Mouse (Mus musculus): ENCODE data around the gene Setd5. TPM values are rescaled to one million over a fixed set of nuclear protein-coding genes. Genes with fewer than 3 reads are reported as not detected.

The Setd5 gene
- total RNA-seq, 2 experiments from 2014 or later = 22.0 to 23.4 TPM

GRCm38 (mm10) chr6:113120806-113121205 is 43.6 kb downstream of the Setd5 start:
- DNase-seq (ENCODE audit: low spot score) = no peak

DNA sequence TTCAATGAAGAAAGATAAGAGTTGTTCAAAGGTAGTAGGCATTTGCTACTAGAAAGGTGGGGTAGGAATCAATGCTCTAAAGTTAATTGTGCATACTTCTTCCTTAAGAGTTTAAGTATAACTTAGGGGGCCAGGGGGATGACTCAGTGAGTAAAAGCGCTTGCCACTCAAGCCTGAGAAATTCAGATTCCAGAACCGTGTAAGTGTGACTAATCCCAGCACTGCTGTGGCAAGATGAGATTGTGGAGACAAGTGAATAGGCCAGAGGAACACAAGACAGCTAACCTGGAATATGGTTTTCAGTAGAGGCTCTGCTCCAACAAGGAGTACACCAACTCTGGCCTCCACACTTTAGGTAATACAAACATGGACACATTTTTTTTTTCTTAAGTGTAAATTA is 56.2 kb downstream of the Setd5 start:
- no peak for DNase-seq (ENCODE audit: low spot score)

DNA sequence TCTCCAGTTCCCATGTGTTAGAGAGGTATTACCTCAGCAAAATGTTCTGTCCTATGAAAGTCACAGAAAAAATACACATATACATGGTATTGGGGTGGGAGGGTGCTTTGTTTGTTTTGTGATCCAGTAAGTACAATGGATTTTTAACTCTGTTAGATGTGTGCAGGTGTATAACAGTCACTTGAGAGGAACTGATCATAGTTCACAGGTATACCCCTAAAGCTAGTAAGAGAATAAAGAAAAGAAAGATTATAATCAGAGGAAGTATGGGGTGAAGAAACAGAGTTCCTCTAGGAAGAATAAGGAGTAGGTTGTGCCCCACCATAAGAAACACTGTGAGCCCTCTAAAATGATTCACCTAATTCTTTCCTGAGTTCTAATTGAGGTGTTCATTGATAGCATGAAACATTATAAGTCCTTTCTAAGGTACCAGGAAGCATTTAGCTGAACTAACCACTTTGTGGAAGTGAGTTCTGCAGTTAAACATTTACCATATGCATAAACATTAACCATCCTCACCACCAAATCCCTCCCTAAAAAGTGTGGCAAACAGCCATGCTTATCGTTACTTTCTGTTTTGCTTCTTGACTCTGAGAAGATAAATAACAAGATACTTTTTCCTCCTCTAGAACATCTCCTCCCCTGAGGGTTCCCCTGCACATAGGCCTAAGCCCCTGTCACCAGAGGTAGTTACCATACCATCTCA is 64.4 kb downstream of the Setd5 start:
- DNase-seq (ENCODE audit: low spot score) = no peak

- no peak for DNase-seq (ENCODE audit: low spot score)
Observed at GRCm38 (mm10) chr6:113144764-113145163, 67.6 kb downstream of the Setd5 start.

DNA sequence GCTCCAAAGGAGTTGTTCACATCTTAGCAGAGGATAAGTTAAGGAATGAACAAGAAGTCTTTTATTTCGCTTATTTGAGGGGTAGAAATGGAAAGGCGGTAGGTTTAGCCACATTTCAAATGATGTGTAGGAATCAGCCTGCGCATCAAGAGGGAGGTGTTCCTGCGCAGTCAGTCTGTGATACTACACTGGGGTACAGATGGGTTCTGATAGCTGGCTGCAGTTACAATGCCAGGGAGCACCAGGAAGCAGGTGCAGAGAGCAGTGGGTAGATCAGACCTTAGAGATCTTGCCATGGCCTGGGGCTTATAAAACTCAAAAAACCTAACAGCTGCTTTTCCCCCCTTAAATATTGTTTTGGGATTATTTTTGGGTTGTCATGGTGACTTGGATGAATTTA is 68.1 kb downstream of the Setd5 start:
- DNase-seq (ENCODE audit: low spot score) = no peak

DNA sequence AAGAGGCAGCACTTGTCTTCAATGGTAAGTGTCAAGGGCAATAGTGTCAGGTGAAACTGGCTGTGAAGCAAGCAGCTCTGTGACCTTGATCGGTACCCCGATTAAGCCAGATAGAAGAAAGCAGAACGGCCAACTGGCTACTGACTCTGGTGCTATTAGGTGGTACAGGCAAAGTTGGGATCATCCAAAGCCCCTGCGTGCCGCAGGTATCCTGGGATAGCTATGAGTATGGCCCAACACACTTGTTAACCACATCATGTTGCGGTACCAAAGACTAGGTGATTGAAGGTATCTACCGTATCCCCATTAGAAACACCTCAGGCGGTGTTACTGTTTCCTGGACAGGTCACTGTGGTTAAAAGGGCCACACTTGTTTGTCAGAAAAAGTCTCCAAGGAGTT is 76.9 kb downstream of the Setd5 start:
- DNase-seq (ENCODE audit: low spot score) = no peak

DNA sequence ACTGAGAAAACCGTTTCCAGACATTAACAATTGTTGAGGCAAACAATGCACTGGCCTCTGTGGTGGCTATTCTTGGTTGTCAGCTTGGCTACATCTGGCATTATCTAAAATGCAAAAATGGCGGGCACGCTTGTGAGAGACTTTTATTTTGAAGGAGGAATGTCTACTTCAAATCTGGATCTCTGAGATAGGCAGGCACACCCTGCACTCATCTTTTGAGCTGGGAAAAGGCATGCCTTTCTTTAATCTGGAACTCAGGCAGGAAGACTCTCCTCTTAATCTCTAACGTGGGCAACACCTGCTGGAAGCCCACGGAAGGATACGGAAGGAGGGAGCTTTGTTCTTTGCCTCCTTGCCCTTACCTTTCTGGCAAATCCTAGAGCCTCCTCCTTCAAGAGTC is 77.7 kb downstream of the Setd5 start:
- DNase-seq (ENCODE audit: low spot score) = no peak

- no peak for DNase-seq (ENCODE audit: low spot score)
Observed at GRCm38 (mm10) chr6:113156064-113156463, 78.9 kb downstream of the Setd5 start.

DNA sequence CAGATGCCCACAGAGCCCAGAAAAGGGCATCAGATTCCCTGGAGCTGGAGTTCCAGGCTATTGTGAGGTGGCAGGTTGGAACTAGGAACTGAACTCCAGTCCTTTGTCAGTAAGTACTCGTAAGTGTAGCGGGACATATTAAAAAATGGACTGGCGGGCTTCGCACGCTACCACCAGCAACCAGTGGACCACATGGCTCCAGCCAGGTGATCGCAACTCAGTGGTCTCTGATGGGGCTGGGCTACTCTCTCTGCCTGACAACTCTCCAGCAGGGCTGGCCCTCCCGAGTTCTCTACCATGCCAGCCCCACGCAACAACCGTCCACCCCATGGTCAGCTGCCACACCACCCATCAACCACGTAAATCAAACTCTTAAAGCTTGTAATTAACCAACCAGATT is 82.9 kb downstream of the Setd5 start:
- DNase-seq (ENCODE audit: low spot score) = no peak

GRCm38 (mm10) chr6:113161982-113162381 is 84.8 kb downstream of the Setd5 start:
- no peak for DNase-seq (ENCODE audit: low spot score)

GRCm38 (mm10) chr6:113163513-113163912 is 86.3 kb downstream of the Setd5 start:
- DNase-seq (ENCODE audit: low spot score) = no peak

- DNase-seq (ENCODE audit: low spot score) = peak; percentile 67
Observed at GRCm38 (mm10) chr6:113166661-113167251, 89.6 kb downstream of the Setd5 start.

- DNase-seq (ENCODE audit: low spot score) = no peak
Observed at GRCm38 (mm10) chr6:113168316-113168975, 91.3 kb downstream of the Setd5 start.

DNA sequence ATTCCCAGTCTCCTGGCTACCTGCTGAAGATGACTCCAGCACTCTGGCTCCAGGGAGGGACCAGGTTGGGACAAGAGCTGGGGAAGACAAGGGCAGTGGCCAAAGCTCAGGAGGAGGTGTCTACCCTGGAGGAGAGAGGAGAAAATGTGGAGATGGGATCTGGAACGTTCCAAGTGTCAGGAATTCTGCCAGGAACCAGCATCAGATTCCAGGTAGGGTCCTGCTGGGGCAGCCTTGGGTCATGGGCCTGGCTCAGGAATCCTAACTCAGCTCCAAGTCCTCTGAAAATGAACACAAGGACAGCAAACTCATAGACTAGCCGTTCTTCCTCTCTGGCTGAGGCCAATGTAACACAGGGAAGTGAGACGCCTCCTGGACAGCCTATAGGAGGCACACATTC is 92.7 kb downstream of the Setd5 start:
- no peak for DNase-seq (ENCODE audit: low spot score)

DNA sequence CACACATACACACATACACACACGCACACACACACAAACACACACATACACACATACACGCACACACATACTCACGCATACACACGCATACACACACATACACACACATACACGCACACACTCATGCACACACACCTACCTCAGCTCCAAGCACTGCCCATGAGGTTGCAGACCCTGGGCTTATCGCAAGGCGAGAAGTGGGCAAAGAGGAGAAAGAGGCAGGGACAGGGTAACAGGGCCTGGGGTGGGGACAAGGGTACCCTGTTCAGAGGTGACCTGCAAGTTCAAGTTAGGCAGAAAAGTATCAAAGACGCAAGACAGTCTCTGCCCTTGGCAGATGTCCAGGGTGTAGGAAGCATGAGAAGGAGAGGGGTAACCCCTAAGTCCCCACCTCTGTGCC is 93.5 kb downstream of the Setd5 start:
- DNase-seq (ENCODE audit: low spot score) = no peak

- no peak for DNase-seq (ENCODE audit: low spot score)
Observed at GRCm38 (mm10) chr6:113172011-113172410, 94.8 kb downstream of the Setd5 start.

DNA sequence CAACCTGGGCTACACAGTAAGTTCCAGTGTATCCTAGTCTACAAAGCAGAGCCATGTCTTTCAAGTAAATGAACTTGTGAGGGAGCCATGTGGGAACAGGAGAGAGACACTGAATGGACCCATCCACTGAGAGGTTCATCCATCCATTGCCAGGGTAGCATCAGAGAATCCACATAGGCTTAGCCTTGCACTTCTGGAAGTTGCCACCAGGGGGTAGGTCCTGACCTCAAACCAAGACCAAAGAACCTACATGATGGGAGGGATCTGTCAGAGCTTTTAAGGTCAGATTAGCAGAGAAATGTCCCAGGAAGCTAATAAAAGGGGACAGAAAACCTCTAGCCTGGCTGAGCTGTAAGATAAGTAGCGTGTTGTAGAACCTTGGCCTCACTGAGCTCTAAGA is 95.4 kb downstream of the Setd5 start:
- peak; percentile 43 for DNase-seq (ENCODE audit: low spot score)

DNA sequence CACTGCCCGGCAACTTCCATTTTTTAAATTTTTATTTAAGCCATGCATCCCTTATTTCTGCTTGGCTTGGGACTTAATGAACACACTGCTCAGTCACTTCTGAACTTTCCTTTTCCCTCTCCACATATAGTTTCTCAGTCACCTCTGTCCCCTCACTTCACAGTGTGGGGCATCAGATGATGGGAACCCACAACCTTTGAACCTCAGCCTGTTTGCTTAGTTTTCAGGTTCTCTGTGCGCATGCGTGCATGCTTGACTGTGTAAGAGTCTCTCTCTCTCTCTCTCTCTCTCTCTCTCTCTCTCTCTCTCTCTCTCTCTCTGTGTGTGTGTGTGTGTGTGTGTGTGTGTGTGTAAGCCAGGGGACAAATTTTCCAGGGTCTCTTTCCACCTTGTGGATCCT is 98.3 kb downstream of the Setd5 start:
- DNase-seq (ENCODE audit: low spot score) = no peak

DNA sequence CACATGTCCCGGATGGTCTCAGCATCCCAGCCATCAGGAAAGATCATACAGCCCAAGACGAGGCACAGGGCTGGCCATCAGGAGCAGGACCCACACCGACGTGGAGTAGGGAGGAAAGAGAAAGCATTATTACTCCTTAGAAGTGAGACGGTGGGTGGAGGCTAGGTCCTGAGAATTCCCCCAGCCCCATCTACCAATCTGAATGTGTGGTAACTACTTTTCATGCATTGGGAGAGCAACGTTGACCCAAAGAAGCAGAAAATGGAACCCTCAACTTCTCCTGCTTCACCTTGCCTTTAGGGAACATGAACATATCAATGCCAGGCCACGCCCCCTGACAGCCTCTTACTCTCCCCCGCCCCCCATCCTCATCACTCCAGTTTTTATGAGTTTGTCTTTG is 99.4 kb downstream of the Setd5 start:
- DNase-seq (ENCODE audit: low spot score) = no peak

DNA sequence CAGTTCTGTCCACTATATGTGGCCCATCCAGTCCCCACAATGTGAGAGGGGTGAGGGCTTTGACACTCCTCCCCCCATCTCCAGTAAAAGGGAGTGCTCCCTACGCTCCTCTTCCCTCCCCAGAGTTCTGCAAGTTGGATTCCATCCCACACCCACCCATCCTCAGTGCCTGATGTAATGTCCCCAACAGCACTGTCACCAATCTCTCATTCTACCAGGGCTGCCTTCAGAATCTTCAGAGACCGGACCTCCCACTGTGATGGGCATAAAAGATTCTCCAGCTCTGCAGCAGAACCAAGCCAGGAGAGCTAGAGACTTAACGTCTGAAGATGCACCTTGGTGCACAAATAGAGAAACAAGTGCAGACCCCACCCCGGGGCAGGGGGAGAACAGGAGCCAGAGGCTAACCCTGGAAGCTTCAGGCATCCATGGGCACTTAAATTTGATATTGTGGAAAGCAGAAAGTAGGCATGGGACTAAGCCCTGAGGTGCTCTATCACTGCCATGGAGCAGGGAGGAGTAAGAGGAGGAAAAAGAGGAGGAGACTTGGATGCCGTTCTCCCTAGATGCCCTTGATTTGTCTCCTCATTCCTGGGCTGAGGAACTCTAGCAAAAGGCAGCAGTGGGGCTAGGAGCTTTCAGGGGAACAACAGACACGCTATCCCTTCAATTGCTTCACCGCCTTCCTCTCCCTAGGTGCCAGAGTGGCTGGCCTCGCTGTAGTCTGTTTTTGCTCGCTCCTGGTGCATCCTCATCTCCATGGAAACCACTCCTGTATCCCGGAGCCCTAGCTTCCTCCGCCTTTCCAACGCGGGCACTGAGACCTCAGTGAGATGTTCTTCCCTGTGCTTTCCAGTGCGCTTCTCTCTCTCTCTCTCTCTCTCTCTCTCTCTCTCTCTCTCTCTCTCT is 101.4 kb downstream of the Setd5 start:
- DNase-seq (ENCODE audit: low spot score) = no peak

GRCm38 (mm10) chr6:113179195-113179733 is 102.1 kb downstream of the Setd5 start:
- DNase-seq (ENCODE audit: low spot score) = no peak

DNA sequence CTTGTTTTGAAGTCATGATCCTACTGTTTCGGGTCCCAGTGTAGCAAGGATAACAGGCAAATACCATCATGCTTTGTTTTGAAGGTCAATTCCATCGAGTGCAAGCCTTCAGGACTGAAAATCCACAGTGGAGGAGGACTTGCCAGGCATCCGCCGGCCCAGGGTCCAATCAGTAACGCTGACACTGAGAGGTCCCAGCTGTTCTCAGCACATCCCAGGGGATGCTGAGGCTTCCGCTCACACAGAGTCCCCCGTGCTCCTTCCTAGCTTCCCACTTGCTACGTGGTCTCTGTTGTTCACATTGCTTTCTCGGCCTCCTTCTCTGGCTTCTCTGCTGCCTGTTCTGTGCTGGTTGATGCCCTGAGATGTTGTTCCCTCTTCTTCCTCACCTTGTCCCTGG is 107.0 kb downstream of the Setd5 start:
- DNase-seq (ENCODE audit: low spot score) = no peak

Measured in gastrocnemius, adult 18-20 months (tissue).